Comparison of ENCODE assay signal across 8 mouse cellular contexts in the genomic region with DNA sequence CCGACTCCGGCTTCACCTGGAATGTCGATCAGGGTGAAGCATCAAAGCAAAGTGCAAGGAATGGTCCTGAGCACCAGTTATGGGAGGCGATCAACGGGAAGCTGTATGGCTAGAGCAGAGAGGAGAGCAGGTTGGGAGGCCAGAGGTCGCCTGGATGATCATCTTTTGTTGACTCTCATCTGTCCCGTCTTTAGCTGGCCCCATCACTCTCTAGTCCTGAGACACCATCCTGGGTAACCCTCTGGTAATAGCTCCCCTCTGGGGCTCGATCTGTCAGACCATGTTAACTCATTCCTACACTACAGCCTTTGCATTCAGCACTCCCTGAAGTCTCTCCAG. TPM values are rescaled to one million over a fixed set of nuclear protein-coding genes. Genes with fewer than 3 reads are reported as not detected.
DNase-seq lines count a peak whose midpoint lies in the region; ATAC-seq lines count a peak whose summit lies in the region.

No protein-coding gene starts in this region.

- no peak overlapping the region for H3K9ac ChIP-seq in limb, embryonic 12.5 days (replicated peaks)
- no peak overlapping the region for H3K9ac ChIP-seq in forebrain, embryonic 11.5 days (ENCODE audit: low read length)
- H3K9ac ChIP-seq in hindbrain, embryonic 14.5 days: no peak overlapping the region
- 0 out of 2 replicates have a peak overlapping the region, but pooled peaks have one; percentile 20 for H3K9ac ChIP-seq in midbrain, embryonic 16.5 days (ENCODE audit: low read depth, low read length)

- ATAC-seq in limb, embryonic 12.5 days (ENCODE audit: insufficient number of reproducible peaks, insufficient read depth, low FRiP score, low TSS enrichment, low read depth): no peak
- no peak; the same call in 1 of the 2 replicates for ATAC-seq in forebrain, embryonic 11.5 days (replicated peaks; ENCODE audit: low FRiP score)
- ATAC-seq in hindbrain, embryonic 14.5 days (ENCODE audit: low FRiP score): no peak
- ATAC-seq in midbrain, embryonic 16.5 days: peak; percentile 20

- H3K27ac ChIP-seq in limb, embryonic 12.5 days: peak overlapping the region; percentile 57; the same call in 1 of the 2 replicates
- no peak overlapping the region for H3K27ac ChIP-seq in limb, embryonic 10.5 days
- peak overlapping the region; percentile 7; the same call in 1 of the 2 replicates for H3K27ac ChIP-seq in forebrain, embryonic 11.5 days (ENCODE audit: low read depth, low read length)
- peak overlapping the region; percentile 83 for H3K27ac ChIP-seq in hindbrain, embryonic 14.5 days
- H3K27ac ChIP-seq in midbrain, embryonic 16.5 days (ENCODE audit: low read length): peak overlapping the region; percentile 88

- no peaks in the 10 kb centered on the region for H3K9me3 ChIP-seq in limb, embryonic 12.5 days
- H3K9me3 ChIP-seq in limb, embryonic 10.5 days (replicated peaks): no peaks in the 10 kb centered on the region
- H3K9me3 ChIP-seq in forebrain, embryonic 11.5 days (ENCODE audit: control insufficient read depth, low read length): no peaks in the 10 kb centered on the region
- no peaks in the 10 kb centered on the region for H3K9me3 ChIP-seq in hindbrain, embryonic 14.5 days (ENCODE audit: control insufficient read depth, low read length)
- H3K9me3 ChIP-seq in midbrain, embryonic 16.5 days (replicated peaks; ENCODE audit: control insufficient read depth, low read length, poor library complexity, severe bottlenecking): no peaks in the 10 kb centered on the region

- no peaks in the 10 kb centered on the region for H3K27me3 ChIP-seq in limb, embryonic 12.5 days
- H3K27me3 ChIP-seq in limb, embryonic 10.5 days (ENCODE audit: low read depth, poor library complexity, severe bottlenecking): no peaks in the 10 kb centered on the region
- H3K27me3 ChIP-seq in forebrain, embryonic 11.5 days (ENCODE audit: control insufficient read depth, insufficient read depth, low read length): peaks cover 34% of the 10 kb centered on the region
- peaks cover 10% of the 10 kb centered on the region for H3K27me3 ChIP-seq in hindbrain, embryonic 14.5 days (ENCODE audit: control insufficient read depth, insufficient read depth, low read length)
- H3K27me3 ChIP-seq in midbrain, embryonic 16.5 days (ENCODE audit: control insufficient read depth, insufficient read depth, low read depth, low read length): no peaks in the 10 kb centered on the region

- DNase-seq in limb, embryonic 10.5 days (ENCODE audit: low spot score): no peak
- no peak for DNase-seq in forebrain, embryonic 11.5 days (ENCODE audit: low spot score)
- no peak for DNase-seq in hindbrain, embryonic 14.5 days (ENCODE audit: low spot score)
- DNase-seq in MN1 (ENCODE audit: low spot score): no peak
- no peak for DNase-seq in gastrocnemius, postnatal 36 days
- no peak for DNase-seq in thymus, postnatal 10 days (ENCODE audit: low spot score in 2 of 2)

- peak overlapping the region; percentile 7; the same call in 1 of the 2 replicates for H3K4me2 ChIP-seq in limb, embryonic 12.5 days
- no peak overlapping the region for H3K4me2 ChIP-seq in forebrain, embryonic 11.5 days (ENCODE audit: low read depth, low read length, severe bottlenecking)
- peak overlapping the region; percentile 37 for H3K4me2 ChIP-seq in hindbrain, embryonic 14.5 days (replicated peaks)
- H3K4me2 ChIP-seq in midbrain, embryonic 16.5 days (ENCODE audit: low read length): peak overlapping the region; percentile 45

- intact Hi-C loops in gastrocnemius, postnatal 36 days (cut with DNase I): no loop called here

- WGBS in limb, embryonic 12.5 days: 79% methylated on average over 8 of the region's 8 CpGs
- 83% methylated on average over 8 of the region's 8 CpGs for WGBS in limb, embryonic 10.5 days
- WGBS in forebrain, embryonic 11.5 days: 84% methylated on average over 8 of the region's 8 CpGs
- 78% methylated on average over 8 of the region's 8 CpGs for WGBS in hindbrain, embryonic 14.5 days
- 75% methylated on average over 8 of the region's 8 CpGs for WGBS in midbrain, embryonic 16.5 days

- H3K36me3 ChIP-seq in limb, embryonic 12.5 days: no peaks in the 10 kb centered on the region
- H3K36me3 ChIP-seq in limb, embryonic 10.5 days: no peaks in the 10 kb centered on the region
- H3K36me3 ChIP-seq in forebrain, embryonic 11.5 days (ENCODE audit: control insufficient read depth, insufficient read depth, low read length): no peaks in the 10 kb centered on the region
- no peaks in the 10 kb centered on the region for H3K36me3 ChIP-seq in hindbrain, embryonic 14.5 days (replicated peaks; ENCODE audit: control insufficient read depth, insufficient read depth)
- no peaks in the 10 kb centered on the region for H3K36me3 ChIP-seq in midbrain, embryonic 16.5 days (ENCODE audit: control insufficient read depth, insufficient read depth, low read length)

- peaks cover 25% of the 10 kb centered on the region for H3K4me1 ChIP-seq in limb, embryonic 12.5 days (replicated peaks)
- peaks cover 31% of the 10 kb centered on the region for H3K4me1 ChIP-seq in limb, embryonic 10.5 days
- H3K4me1 ChIP-seq in forebrain, embryonic 11.5 days (replicated peaks; ENCODE audit: control insufficient read depth, insufficient read depth, low read length): peaks cover 11% of the 10 kb centered on the region
- peaks cover 26% of the 10 kb centered on the region for H3K4me1 ChIP-seq in hindbrain, embryonic 14.5 days (replicated peaks; ENCODE audit: control insufficient read depth, insufficient read depth, low read length)
- H3K4me1 ChIP-seq in midbrain, embryonic 16.5 days (ENCODE audit: control insufficient read depth, insufficient read depth, low read length): peaks cover 19% of the 10 kb centered on the region

- H3K4me3 ChIP-seq in limb, embryonic 12.5 days (replicated peaks): no peak overlapping the region
- H3K4me3 ChIP-seq in limb, embryonic 10.5 days: no peak overlapping the region
- H3K4me3 ChIP-seq in forebrain, embryonic 11.5 days (ENCODE audit: low read depth, low read length): no peak overlapping the region
- H3K4me3 ChIP-seq in hindbrain, embryonic 14.5 days (replicated peaks; ENCODE audit: low read length): no peak overlapping the region
- no peak overlapping the region for H3K4me3 ChIP-seq in midbrain, embryonic 16.5 days (ENCODE audit: low read depth, low read length)

RNA-seq across cellular contexts. Expression of gene Wdr5, which starts 58.6 kb away (rescaled TPM):
- polyA plus RNA-seq in limb, embryonic 12.5 days (2016; fragmentation: Nextera tagmentation; extraction: Ambion mirVana): 72.1 and 73.5 TPM in 2 replicates
- 94.0 and 95.2 TPM in 2 replicates for polyA plus RNA-seq in limb, embryonic 10.5 days (2016; fragmentation: Nextera tagmentation; extraction: Ambion mirVana)
- polyA plus RNA-seq in forebrain, embryonic 11.5 days (2014; fragmentation: Nextera tagmentation; extraction: Ambion mirVana): 74.5 and 84.0 TPM in 2 replicates
- 39.1 and 42.1 TPM in 2 replicates for polyA plus RNA-seq in hindbrain, embryonic 14.5 days (2014; fragmentation: Nextera tagmentation; extraction: Ambion mirVana)
- polyA plus RNA-seq in midbrain, embryonic 16.5 days (2015; fragmentation: Nextera tagmentation; extraction: Ambion mirVana): 42.6 and 44.4 TPM in 2 replicates
- total RNA-seq in gastrocnemius, postnatal 36 days (2021): 10 to 100 TPM; 14.5 to 16.8 TPM
